Mouse (Mus musculus) G1E (cell line): ENCODE results near the gene Lztr1. TPM values are rescaled to one million over a fixed set of nuclear protein-coding genes. Genes with fewer than 3 reads are reported as not detected.

ENCODE experiments used
- ATAC-seq: 2 replicates; pipeline ENCODE4 v1.8.0; 2016; ENCODE audit warnings: mild to moderate bottlenecking; ENCODE audit not compliant: insufficient number of reproducible peaks, poor library complexity, low FRiP score, severe bottlenecking; ENCODE audit errors: extremely low read depth
- DNase-seq: peaks from one replicate; pipeline ENCODE4 v3.0.0; 2012; ENCODE audit warnings: low spot score
- H3K27me3 ChIP-seq: 2 replicates; pipeline ENCODE4 v1.6.1; 2012; ENCODE audit warnings: mild to moderate bottlenecking, low read length, inconsistent platforms; ENCODE audit not compliant: insufficient read depth
- H3K36me3 ChIP-seq: replicated peaks from 2 replicates; pipeline ENCODE3; 2012; ENCODE audit warnings: mild to moderate bottlenecking, inconsistent platforms
- H3K4me1 ChIP-seq: 2 replicates; pipeline ENCODE4 v1.6.1; 2012; ENCODE audit warnings: low read depth, low read length, inconsistent platforms, mixed read lengths; ENCODE audit not compliant: insufficient read depth
- H3K4me3 ChIP-seq: 2 replicates; pipeline ENCODE4 v1.5.1; 2012; ENCODE audit warnings: low read depth, mild to moderate bottlenecking, inconsistent platforms, low read length, moderate library complexity, mixed read lengths
- H3K9me3 ChIP-seq: replicated peaks from 2 replicates; pipeline ENCODE4 v1.6.1; 2012; ENCODE audit warnings: inconsistent platforms
- CTCF ChIP-seq: IDR thresholded peaks from 2 replicates; pipeline ENCODE4 v1.5.1; 2012; ENCODE audit warnings: low read depth, low read length, inconsistent platforms, mixed read lengths
- GATA1 ChIP-seq: IDR thresholded peaks from 2 replicates; pipeline ENCODE4 v1.6.1; 2012; ENCODE audit warnings: borderline replicate concordance, low read length, inconsistent platforms, mixed read lengths
- GATA2 ChIP-seq: IDR thresholded peaks from 2 replicates; pipeline ENCODE4 v1.6.1; 2012; ENCODE audit warnings: low read depth, low read length, inconsistent platforms, borderline replicate concordance
- POLR2AphosphoS5 ChIP-seq: IDR thresholded peaks from 2 replicates; pipeline ENCODE4 v1.6.1; 2012; ENCODE audit warnings: low read depth, low read length, inconsistent platforms; ENCODE audit not compliant: insufficient replicate concordance
- TAL1 ChIP-seq: conservative IDR thresholded peaks from 2 replicates; pipeline ENCODE4 v1.6.1; 2012; ENCODE audit warnings: low read depth, low read length, inconsistent platforms, mixed read lengths
- polyA plus RNA-seq: library from polyadenylated mRNA; stranded (reverse); fragments of >175 nt; gene quantifications from 2 replicates; pipeline ENCODE4 v1.2.3, GENCODE M21; 2012
- total RNA-seq, 2 experiments: library from RNA; stranded (forward) in 1 of 2; stranded (reverse) in 1 of 2; fragments of 200-1000 nt in 1 of 2; fragments of >200 nt in 1 of 2; fragmentation: Nextera tagmentation in 1 of 2; gene quantifications; 2 replicates each; pipeline ENCODE4 v1.2.3; 2014 to 2017

Lztr1 gene
- total and polyA plus RNA-seq, 3 experiments = 42.5 to 54.7 (median 48.4) TPM

- no peaks in the 10 kb centered on the region for H3K36me3 ChIP-seq
- no peak for DNase-seq
- H3K9me3 ChIP-seq = no peaks in the 10 kb centered on the region
- TF ChIP-seq CTCF (no peak), TAL1 (no peak), POLR2AphosphoS5 (no peak), GATA1 (no peak), GATA2 (no peak)
- H3K4me3 ChIP-seq = no peak overlapping the region
- no peak for ATAC-seq
- H3K27me3 ChIP-seq = peaks cover 38% of the 10 kb centered on the region
- peaks cover 53% of the 10 kb centered on the region for H3K4me1 ChIP-seq
Measured at GRCm38 (mm10) chr16:17556180-17556579, 47.7 kb downstream of the Lztr1 start.

GRCm38 (mm10) chr16:17556907-17557306 is 48.4 kb downstream of the Lztr1 start:
- Histone ChIP-seq H3K4me1 (peaks cover 58% of the 10 kb centered on the region), H3K27me3 (peaks cover 41% of the 10 kb centered on the region), H3K9me3 (no peaks in the 10 kb centered on the region), H3K36me3 (no peaks in the 10 kb centered on the region), H3K4me3 (no peak overlapping the region)
- ATAC-seq (no peak), DNase-seq (no peak)
- TF ChIP-seq TAL1 = no peak
- no peak for TF ChIP-seq POLR2AphosphoS5
- TF ChIP-seq GATA2 = no peak
- TF ChIP-seq GATA1 = no peak
- TF ChIP-seq CTCF = no peak

DNA sequence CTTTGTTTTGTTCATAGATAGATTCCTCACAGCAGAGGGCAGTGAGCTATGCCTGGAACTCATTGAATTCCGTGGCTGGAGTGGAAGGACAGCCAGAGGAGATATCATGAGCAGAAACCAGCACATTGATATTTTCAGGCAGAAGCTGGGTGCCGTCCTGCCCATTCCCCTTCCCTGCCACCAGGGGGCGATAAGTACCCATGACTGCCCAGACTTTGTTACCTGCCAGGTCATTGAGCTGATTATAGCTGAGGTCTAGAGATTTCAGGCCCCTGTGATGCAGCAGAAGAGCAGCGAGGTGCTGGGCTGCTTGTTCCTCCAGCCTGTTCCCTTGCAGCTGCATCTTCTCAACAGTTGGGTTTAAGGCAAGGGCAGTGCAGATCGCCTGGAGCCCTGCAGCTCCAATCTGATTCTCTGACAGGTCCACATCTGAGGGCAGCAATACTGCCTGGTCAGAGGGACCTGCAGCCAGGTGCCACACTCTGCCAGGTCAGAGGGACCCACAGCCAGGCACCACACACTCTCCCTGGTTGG is 49.5 kb downstream of the Lztr1 start:
- DNase-seq = peak; percentile 56
- TF ChIP-seq CTCF (peak; percentile 99), GATA1 (no peak)
- peaks cover 48% of the 10 kb centered on the region for H3K27me3 ChIP-seq
- H3K36me3 ChIP-seq = no peaks in the 10 kb centered on the region
- ATAC-seq = no peak
- peaks cover 62% of the 10 kb centered on the region for H3K4me1 ChIP-seq
- H3K4me3 ChIP-seq = no peak overlapping the region; the same call in 1 of the 2 replicates
- H3K9me3 ChIP-seq = no peaks in the 10 kb centered on the region

DNA sequence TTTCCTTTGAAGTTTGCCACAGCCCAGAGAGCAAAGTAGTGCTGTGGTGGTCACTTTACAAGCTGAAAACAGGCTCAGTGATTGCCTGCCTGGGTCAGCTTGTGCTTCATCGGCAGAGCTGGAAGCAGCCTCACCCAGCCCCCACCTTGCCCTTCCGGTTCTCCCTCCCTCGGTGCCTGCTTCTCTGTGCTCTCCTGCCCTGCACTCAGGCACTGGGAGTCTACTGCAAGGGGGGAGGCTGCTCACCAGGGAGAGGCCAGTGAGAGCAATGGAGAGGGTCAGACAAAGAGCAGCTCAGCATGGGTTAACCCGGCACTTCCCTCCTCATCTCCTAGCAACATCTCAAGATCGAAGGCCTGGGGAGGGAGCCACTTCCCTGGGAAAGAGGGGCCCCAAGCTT is 50.3 kb downstream of the Lztr1 start:
- no peaks in the 10 kb centered on the region for H3K36me3 ChIP-seq
- peaks cover 58% of the 10 kb centered on the region for H3K4me1 ChIP-seq
- H3K9me3 ChIP-seq = no peaks in the 10 kb centered on the region
- H3K27me3 ChIP-seq = peaks cover 51% of the 10 kb centered on the region
- DNase-seq (no peak), ATAC-seq (no peak)
- TF ChIP-seq TAL1 (no peak), GATA1 (no peak), GATA2 (no peak), POLR2AphosphoS5 (no peak), CTCF (no peak)
- peak overlapping the region; percentile 44; the same call in 1 of the 2 replicates for H3K4me3 ChIP-seq

DNA sequence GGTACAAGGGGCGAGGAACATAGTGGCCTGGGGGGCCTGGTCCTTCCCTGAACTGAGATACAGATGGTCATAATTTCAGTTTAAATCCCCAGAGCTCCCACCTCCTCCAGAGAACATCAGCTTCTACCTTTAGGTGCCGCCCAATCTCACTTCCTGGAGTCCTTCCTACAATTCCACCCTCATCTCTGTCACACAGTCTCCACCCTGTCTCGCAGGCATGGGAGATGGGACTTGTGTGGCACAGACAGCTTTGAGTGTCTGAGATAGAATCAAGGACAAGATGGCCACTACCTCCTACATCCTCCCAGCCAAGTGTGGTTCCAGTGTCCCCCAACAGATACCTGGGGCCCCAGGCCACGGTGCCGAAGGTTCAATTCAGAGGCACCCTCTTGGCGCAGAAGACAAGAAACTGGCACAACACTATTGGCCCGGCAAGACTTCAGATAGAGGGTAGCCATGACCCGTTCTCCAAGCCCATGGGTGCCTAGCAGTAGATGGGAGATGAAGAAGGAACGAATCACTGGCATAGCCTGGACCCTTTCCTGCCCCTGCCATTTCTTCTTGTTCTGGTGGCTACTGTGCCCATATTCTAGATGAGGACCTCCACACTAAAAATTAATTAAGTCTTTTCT is 51.0 kb downstream of the Lztr1 start:
- peaks cover 57% of the 10 kb centered on the region for H3K27me3 ChIP-seq
- H3K36me3 ChIP-seq = no peaks in the 10 kb centered on the region

DNA sequence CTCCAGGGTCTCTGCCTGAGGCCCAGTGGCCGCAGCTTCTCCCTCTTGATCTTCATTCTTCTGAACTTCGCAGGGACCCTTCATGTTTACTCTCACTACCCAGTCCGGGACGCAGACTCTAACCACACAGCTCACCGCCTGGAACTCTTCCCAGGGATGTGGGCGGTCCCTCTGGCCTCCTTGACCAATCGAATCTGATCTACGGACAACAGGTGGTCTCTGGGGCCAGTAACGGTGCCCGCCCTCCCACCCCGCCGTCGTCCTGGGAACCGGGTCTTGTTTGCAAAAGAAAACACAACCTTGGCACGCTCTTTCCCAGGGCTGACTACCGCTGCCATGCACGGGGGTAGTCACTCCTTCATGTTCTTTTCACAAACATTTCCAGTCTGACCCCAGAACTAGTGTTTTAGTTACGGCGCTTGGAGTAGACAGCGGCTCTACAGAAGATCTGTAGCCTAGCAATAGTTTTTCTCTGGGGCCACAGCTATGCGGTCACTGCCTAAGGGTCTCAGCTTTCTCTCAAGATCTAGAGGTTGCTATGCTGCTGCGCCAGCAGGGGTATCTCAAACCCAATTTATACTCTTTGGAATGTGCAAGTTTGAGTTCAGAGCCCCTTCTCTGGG is 52.8 kb downstream of the Lztr1 start, which contains the start of gene Lrrc74b:
Gene Lrrc74b (minus strand): TSS at position 120 of the 623 bp plus-strand sequence.
- peaks cover 41% of the 10 kb centered on the region for H3K4me1 ChIP-seq
- no peak for TF ChIP-seq CTCF
- no peak for TF ChIP-seq POLR2AphosphoS5
- no peak for TF ChIP-seq GATA1
- no peak for TF ChIP-seq TAL1
- TF ChIP-seq GATA2 = no peak
- H3K27me3 ChIP-seq = peaks cover 72% of the 10 kb centered on the region
- DNase-seq = no peak
- H3K4me3 ChIP-seq = peak within 1 kb of the TSS; percentile 24; the same call in 1 of the 2 replicates
- H3K9me3 ChIP-seq = no peaks in the 10 kb centered on the region
- no peak for ATAC-seq
- H3K36me3 ChIP-seq = no peaks in the 10 kb centered on the region

More for the DNA sequence above, 51.0 kb downstream of the Lztr1 start:
- Histone ChIP-seq H3K9me3 (no peaks in the 10 kb centered on the region), H3K4me1 (peaks cover 56% of the 10 kb centered on the region), H3K4me3 (no peak overlapping the region)
- DNase-seq = no peak
- no peak for ATAC-seq
- no peak for TF ChIP-seq GATA1
- no peak for TF ChIP-seq POLR2AphosphoS5
- no peak for TF ChIP-seq GATA2
- no peak for TF ChIP-seq TAL1
- no peak for TF ChIP-seq CTCF
